Mouse (Mus musculus) hindbrain, embryonic 12.5 days (tissue): ENCODE data around the gene Chic1. TPM values are rescaled to one million over a fixed set of nuclear protein-coding genes. Genes with fewer than 3 reads are reported as not detected.

Experiments
- ATAC-seq: fragments of 200-750 bp; cut with Nextera tagmentation; 2 replicates; pipeline ENCODE4 v1.8.0; 2017; ENCODE audit warnings: moderate TSS enrichment; ENCODE audit not compliant: low FRiP score
- H3K27ac ChIP-seq: fragments of 300-500 bp; sonication (generic); 2 replicates; pipeline ENCODE4 v1.5.1; 2016; ENCODE audit warnings: mild to moderate bottlenecking
- H3K27me3 ChIP-seq: fragments of 300-500 bp; sonication (generic); 2 replicates; pipeline ENCODE4 v1.6.1; 2016; ENCODE audit warnings: mild to moderate bottlenecking
- H3K36me3 ChIP-seq: fragments of 300-500 bp; sonication (generic); 2 replicates; pipeline ENCODE4 v1.6.1; 2016; ENCODE audit warnings: mild to moderate bottlenecking
- H3K4me1 ChIP-seq: fragments of 300-500 bp; sonication (generic); 2 replicates; pipeline ENCODE4 v1.6.1; 2016
- H3K4me2 ChIP-seq: fragments of 300-500 bp; sonication (generic); replicated peaks from 2 replicates; pipeline ENCODE4 v1.6.1; 2016; ENCODE audit warnings: mild to moderate bottlenecking
- H3K4me3 ChIP-seq: fragments of 300-500 bp; sonication (generic); 2 replicates; pipeline ENCODE4 v1.5.1; 2016; ENCODE audit warnings: mild to moderate bottlenecking
- H3K9ac ChIP-seq: fragments of 300-500 bp; sonication (generic); 2 replicates; pipeline ENCODE4 v1.6.1; 2016; ENCODE audit warnings: mild to moderate bottlenecking, moderate library complexity
- H3K9me3 ChIP-seq: fragments of 300-500 bp; sonication (generic); replicated peaks from 2 replicates; pipeline ENCODE4 v1.6.1; 2016; ENCODE audit warnings: mild to moderate bottlenecking
- WGBS: fragments of 180-500 bp; shearing (Covaris S2); methylation state at CpG from one replicate; pipeline ENCODE4 v1.1.7; 2016; 5-methylcytosine and 5-hydroxymethylcytosine counted together
- polyA plus RNA-seq: library from polyadenylated mRNA; unstranded; fragments of >200 nt; fragmentation: Nextera tagmentation; extraction: Ambion mirVana; gene quantifications from 2 replicates; pipeline ENCODE4 v1.2.1, GENCODE M21; 2016

The Chic1 gene
- polyA plus RNA-seq, 1 experiment from 2014 or later: 7.8 TPM

GRCm38 (mm10) chrX:103368650-103369049, 12.4 kb downstream of the Chic1 start:
- no peak for ATAC-seq
- peaks cover 38% of the 10 kb centered on the region for H3K27me3 ChIP-seq
- H3K27ac ChIP-seq: no peak overlapping the region
- 55% methylated on average over 3 of the region's 3 CpGs for WGBS
- H3K4me3 ChIP-seq: no peak overlapping the region
- no peak overlapping the region for H3K9ac ChIP-seq
- H3K4me2 ChIP-seq: no peak overlapping the region
- H3K4me1 ChIP-seq: no peaks in the 10 kb centered on the region
- H3K36me3 ChIP-seq: no peaks in the 10 kb centered on the region
- H3K9me3 ChIP-seq: no peaks in the 10 kb centered on the region

GRCm38 (mm10) chrX:103371221-103371620, 14.9 kb downstream of the Chic1 start:
- ATAC-seq: no peak
- Histone ChIP-seq H3K4me1 (no peaks in the 10 kb centered on the region), H3K27me3 (peaks cover 41% of the 10 kb centered on the region), H3K27ac (no peak overlapping the region), H3K9ac (no peak overlapping the region), H3K9me3 (no peaks in the 10 kb centered on the region), H3K4me3 (no peak overlapping the region), H3K36me3 (no peaks in the 10 kb centered on the region), H3K4me2 (no peak overlapping the region)
- 78% methylated on average over 2 of the region's 2 CpGs for WGBS

GRCm38 (mm10) chrX:103371627-103372026, 15.4 kb downstream of the Chic1 start:
- no peak overlapping the region for H3K27ac ChIP-seq
- H3K9ac ChIP-seq: no peak overlapping the region
- H3K4me3 ChIP-seq: no peak overlapping the region
- peaks cover 40% of the 10 kb centered on the region for H3K27me3 ChIP-seq
- ATAC-seq: no peak
- WGBS: 49% methylated on average over 2 of the region's 2 CpGs
- no peaks in the 10 kb centered on the region for H3K36me3 ChIP-seq
- H3K4me1 ChIP-seq: no peaks in the 10 kb centered on the region
- H3K4me2 ChIP-seq: no peak overlapping the region
- H3K9me3 ChIP-seq: no peaks in the 10 kb centered on the region

GRCm38 (mm10) chrX:103374250-103374649, 18.0 kb downstream of the Chic1 start:
- no peak overlapping the region for H3K4me2 ChIP-seq
- no peak for ATAC-seq

GRCm38 (mm10) chrX:103384528-103384927, 28.3 kb downstream of the Chic1 start:
- Histone ChIP-seq H3K27me3 (peaks cover 42% of the 10 kb centered on the region; the same call in 1 of the 2 replicates), H3K27ac (no peak overlapping the region), H3K9ac (no peak overlapping the region), H3K4me2 (no peak overlapping the region), H3K4me1 (no peaks in the 10 kb centered on the region), H3K4me3 (no peak overlapping the region), H3K36me3 (no peaks in the 10 kb centered on the region), H3K9me3 (no peaks in the 10 kb centered on the region)
- ATAC-seq: no peak
- WGBS: 81% methylated on average over 3 of the region's 3 CpGs

More at GRCm38 (mm10) chrX:103374250-103374649, 18.0 kb downstream of the Chic1 start:
- Histone ChIP-seq H3K36me3 (no peaks in the 10 kb centered on the region), H3K9me3 (no peaks in the 10 kb centered on the region), H3K27ac (no peak overlapping the region), H3K4me1 (no peaks in the 10 kb centered on the region), H3K9ac (no peak overlapping the region), H3K27me3 (peaks cover 36% of the 10 kb centered on the region), H3K4me3 (no peak overlapping the region)
- WGBS: 58% methylated on average over 5 of the region's 5 CpGs

GRCm38 (mm10) chrX:103388131-103388530, 31.9 kb downstream of the Chic1 start:
- Histone ChIP-seq H3K27ac (no peak overlapping the region), H3K4me2 (no peak overlapping the region), H3K27me3 (peaks cover 37% of the 10 kb centered on the region), H3K9ac (no peak overlapping the region), H3K4me3 (no peak overlapping the region), H3K36me3 (no peaks in the 10 kb centered on the region), H3K9me3 (no peaks in the 10 kb centered on the region), H3K4me1 (no peaks in the 10 kb centered on the region)
- no peak for ATAC-seq
- 87% methylated on average over 3 of the region's 3 CpGs for WGBS

- Histone ChIP-seq H3K27me3 (peaks cover 48% of the 10 kb centered on the region), H3K9ac (no peak overlapping the region), H3K4me3 (no peak overlapping the region), H3K36me3 (no peaks in the 10 kb centered on the region), H3K4me1 (no peaks in the 10 kb centered on the region), H3K4me2 (no peak overlapping the region), H3K9me3 (no peaks in the 10 kb centered on the region), H3K27ac (no peak overlapping the region)
- WGBS: 79% methylated on average over 1 of the region's 1 CpGs
- no peak for ATAC-seq
These were observed 37.6 kb downstream of the Chic1 start for GRCm38 (mm10) chrX:103393841-103394240.

- H3K27ac ChIP-seq: no peak overlapping the region
- H3K4me1 ChIP-seq: no peaks in the 10 kb centered on the region
- 32% methylated on average over 13 of the region's 13 CpGs for WGBS
- H3K9me3 ChIP-seq: no peaks in the 10 kb centered on the region
- H3K4me3 ChIP-seq: no peak overlapping the region
- peaks cover 54% of the 10 kb centered on the region for H3K27me3 ChIP-seq
- no peak overlapping the region for H3K9ac ChIP-seq
- no peak overlapping the region for H3K4me2 ChIP-seq
- no peaks in the 10 kb centered on the region for H3K36me3 ChIP-seq
- ATAC-seq: no peak
These were observed 48.7 kb downstream of the Chic1 start for GRCm38 (mm10) chrX:103405021-103405420.

- Histone ChIP-seq H3K27ac (no peak within 1 kb of the TSS), H3K27me3 (peaks cover 56% of the 10 kb centered on the region)
- ATAC-seq: no peak
These were observed 57.9 kb downstream of the Chic1 start, which contains the start of gene Tsx for GRCm38 (mm10) chrX:103414167-103414566. TSS of gene Tsx (plus strand) at chrX:103414467.

GRCm38 (mm10) chrX:103421710-103422109, 65.4 kb downstream of the Chic1 start, which contains the start of gene Gm26992:
TSS of gene Gm26992 (plus strand) at chrX:103422010.
- ATAC-seq: no peak
- Histone ChIP-seq H3K9me3 (no peaks in the 10 kb centered on the region), H3K27ac (no peak within 1 kb of the TSS), H3K4me3 (no peak within 1 kb of the TSS), H3K36me3 (no peaks in the 10 kb centered on the region), H3K4me1 (no peaks in the 10 kb centered on the region), H3K9ac (no peak within 1 kb of the TSS), H3K27me3 (peaks cover 40% of the 10 kb centered on the region), H3K4me2 (no peak within 1 kb of the TSS)
- 86% methylated on average over 2 of the region's 2 CpGs for WGBS

More at GRCm38 (mm10) chrX:103414167-103414566, 57.9 kb downstream of the Chic1 start, which contains the start of gene Tsx:
- H3K9me3 ChIP-seq: no peaks in the 10 kb centered on the region
- 86% methylated on average over 5 of the region's 5 CpGs for WGBS
- H3K4me2 ChIP-seq: no peak within 1 kb of the TSS
- no peak within 1 kb of the TSS for H3K9ac ChIP-seq
- no peak within 1 kb of the TSS for H3K4me3 ChIP-seq
- H3K4me1 ChIP-seq: no peaks in the 10 kb centered on the region
- no peaks in the 10 kb centered on the region for H3K36me3 ChIP-seq

GRCm38 (mm10) chrX:103427677-103428076, 71.4 kb downstream of the Chic1 start:
- H3K9me3 ChIP-seq: no peaks in the 10 kb centered on the region
- H3K4me3 ChIP-seq: no peak overlapping the region
- H3K4me1 ChIP-seq: no peaks in the 10 kb centered on the region
- 75% methylated on average over 7 of the region's 7 CpGs for WGBS
- H3K27me3 ChIP-seq: peaks cover 40% of the 10 kb centered on the region
- no peak overlapping the region for H3K9ac ChIP-seq
- H3K27ac ChIP-seq: no peak overlapping the region
- H3K4me2 ChIP-seq: no peak overlapping the region
- no peaks in the 10 kb centered on the region for H3K36me3 ChIP-seq
- no peak for ATAC-seq

GRCm38 (mm10) chrX:103432293-103432692, 76.0 kb downstream of the Chic1 start:
- H3K27me3 ChIP-seq: peaks cover 44% of the 10 kb centered on the region
- WGBS: 78% methylated on average over 7 of the region's 7 CpGs

GRCm38 (mm10) chrX:103438023-103438422, 81.7 kb downstream of the Chic1 start:
- Histone ChIP-seq H3K9me3 (no peaks in the 10 kb centered on the region), H3K36me3 (no peaks in the 10 kb centered on the region), H3K27ac (no peak overlapping the region), H3K4me3 (no peak overlapping the region), H3K27me3 (peaks cover 39% of the 10 kb centered on the region), H3K9ac (no peak overlapping the region), H3K4me2 (no peak overlapping the region), H3K4me1 (no peaks in the 10 kb centered on the region)
- WGBS: 17% methylated on average over 9 of the region's 9 CpGs
- no peak for ATAC-seq

More at GRCm38 (mm10) chrX:103432293-103432692, 76.0 kb downstream of the Chic1 start:
- no peaks in the 10 kb centered on the region for H3K4me1 ChIP-seq
- H3K9ac ChIP-seq: no peak overlapping the region
- no peak for ATAC-seq
- H3K36me3 ChIP-seq: no peaks in the 10 kb centered on the region
- H3K4me2 ChIP-seq: no peak overlapping the region
- no peak overlapping the region for H3K4me3 ChIP-seq
- no peaks in the 10 kb centered on the region for H3K9me3 ChIP-seq
- no peak overlapping the region for H3K27ac ChIP-seq
